Mouse (Mus musculus): ENCODE measurements around the gene Gemin6. TPM values are rescaled to one million over a fixed set of nuclear protein-coding genes. Genes with fewer than 3 reads are reported as not detected.
"Not testable (repeated sequence)": the region's sequence is repeated elsewhere in the genome, so short reads cannot be mapped to it uniquely, and the experiment has no call there.

Gene Gemin6
- total RNA-seq (2017): 19.0 and 29.5 TPM in 2 replicates

DNA sequence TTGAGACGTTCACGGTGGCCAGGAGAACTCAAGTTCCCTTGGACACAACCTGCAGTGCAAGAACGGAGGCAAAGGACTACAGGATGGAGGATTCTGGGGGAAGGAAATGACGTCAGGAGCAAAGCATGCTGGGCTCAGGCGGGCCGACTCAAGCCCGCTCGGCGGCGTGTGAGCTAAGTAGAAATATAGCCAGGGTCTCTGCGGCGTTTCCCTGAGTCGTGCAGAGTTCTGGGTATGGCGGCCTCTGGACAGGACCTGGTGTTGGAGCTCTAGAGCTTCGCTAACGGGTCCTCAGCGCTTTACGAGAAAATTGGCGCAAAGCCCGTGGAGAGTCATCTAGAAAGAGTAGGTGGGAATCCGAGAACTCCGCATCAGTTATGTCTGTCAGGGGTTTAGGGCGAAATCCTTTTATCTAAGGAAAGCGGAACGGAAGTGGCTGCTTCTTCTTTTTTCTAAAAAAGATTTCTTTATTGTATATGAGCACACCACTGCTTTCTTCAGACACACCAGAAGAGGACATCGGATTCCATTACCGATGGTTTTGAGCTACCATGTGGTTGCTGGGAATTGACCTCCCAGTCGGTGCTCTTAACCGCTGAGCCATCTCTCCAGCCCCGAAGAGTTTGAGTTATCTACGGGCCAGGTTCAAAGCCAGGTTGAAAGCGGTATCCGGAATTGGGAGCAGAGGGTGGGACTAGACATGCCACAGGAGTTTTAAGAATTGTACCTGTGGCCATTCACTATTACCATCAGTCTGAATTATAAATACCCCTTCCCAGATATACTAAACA, at the start of gene Gemin6:
Gemin6 (plus strand) TSS at position 116 of the 791 bp plus-strand sequence.
- ATAC-seq (replicated peaks; ENCODE audit: low read depth, poor library complexity, severe bottlenecking): peak; percentile 97

GRCm38 (mm10) chr17:80174699-80175385, 49.4 kb upstream of the Gemin6 start:
- ATAC-seq (replicated peaks; ENCODE audit: low read depth, poor library complexity, severe bottlenecking): peak; percentile 44

DNA sequence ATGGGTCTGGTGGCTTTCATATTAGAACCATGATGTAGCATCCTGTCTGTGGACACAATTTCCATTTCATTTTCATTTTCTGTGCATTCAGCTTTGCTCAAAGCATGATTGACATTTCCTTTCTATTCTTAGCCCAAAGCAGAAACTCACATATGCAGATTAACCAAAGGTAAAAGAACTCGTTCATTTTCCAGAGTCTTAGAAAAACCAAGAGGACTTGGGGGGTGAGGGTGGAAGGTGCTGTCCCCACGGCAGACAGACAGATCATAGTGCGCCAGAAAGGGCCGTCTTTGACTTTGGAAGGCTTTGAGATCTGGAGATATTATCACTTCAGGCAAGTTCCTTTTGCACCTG, 48.9 kb upstream of the Gemin6 start:
- peak; percentile 41 for ATAC-seq (replicated peaks; ENCODE audit: low read depth, poor library complexity, severe bottlenecking)

DNA sequence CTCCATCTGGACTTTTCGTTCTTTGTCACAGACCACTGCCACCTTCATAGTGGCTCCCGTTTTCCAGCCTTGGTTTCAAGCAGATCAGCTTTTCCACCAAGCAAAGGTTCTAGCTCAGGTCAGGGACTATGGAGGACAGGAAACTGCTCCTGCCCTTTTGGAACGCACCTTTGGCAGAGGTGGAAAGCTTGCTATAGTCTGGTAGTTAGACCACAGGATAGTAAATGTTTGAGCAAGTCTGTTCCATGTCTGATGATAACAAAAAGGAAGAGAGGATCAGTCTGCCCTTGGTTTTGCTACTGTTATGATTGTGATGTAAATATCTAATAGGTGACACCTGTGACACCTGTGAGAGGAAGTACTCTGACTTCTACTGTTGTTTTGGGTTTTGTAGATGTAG, 48.3 kb upstream of the Gemin6 start:
- ATAC-seq (replicated peaks; ENCODE audit: low read depth, poor library complexity, severe bottlenecking): no peak

DNA sequence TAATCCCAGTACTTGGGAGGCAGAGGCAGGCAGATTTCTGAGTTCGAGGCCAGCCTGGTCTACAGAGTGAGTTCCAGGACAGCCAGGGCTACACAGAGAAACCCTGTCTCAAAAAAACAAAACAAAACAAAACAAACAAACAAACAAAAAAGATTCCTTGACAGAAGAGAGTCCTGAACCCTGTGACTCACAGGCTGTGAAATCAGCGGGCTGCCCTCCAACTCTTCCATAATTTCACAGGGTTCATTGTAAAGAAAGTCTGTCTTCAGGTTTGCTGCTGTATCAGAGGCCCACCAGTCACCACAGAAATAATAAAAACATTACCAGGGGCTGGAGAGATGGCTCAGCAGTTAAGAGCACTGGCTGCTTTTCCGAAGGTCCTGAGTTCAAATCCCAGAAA, 45.4 kb upstream of the Gemin6 start:
- not testable (repeated sequence) for ATAC-seq (replicated peaks; ENCODE audit: low read depth, poor library complexity, severe bottlenecking)

DNA sequence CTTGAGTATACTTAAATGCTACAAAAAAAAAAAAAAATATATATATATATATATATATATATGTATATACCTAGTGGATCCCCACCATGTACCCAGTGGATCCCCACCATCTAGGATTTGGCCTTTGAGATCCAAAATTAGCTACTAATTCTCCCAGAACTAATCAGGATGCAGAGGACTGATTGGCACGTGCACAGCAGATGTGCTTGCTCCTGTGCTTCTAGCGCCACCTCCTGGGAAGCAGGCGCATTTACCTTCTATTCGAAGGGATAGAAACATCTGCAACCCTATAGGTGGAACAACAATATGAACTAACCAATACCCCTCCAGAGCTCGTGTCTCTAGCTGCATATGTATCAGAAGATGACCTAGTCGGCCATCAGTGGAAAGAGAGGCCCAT, 44.3 kb upstream of the Gemin6 start:
- peak; percentile 96 for ATAC-seq (replicated peaks; ENCODE audit: low read depth, poor library complexity, severe bottlenecking)

DNA sequence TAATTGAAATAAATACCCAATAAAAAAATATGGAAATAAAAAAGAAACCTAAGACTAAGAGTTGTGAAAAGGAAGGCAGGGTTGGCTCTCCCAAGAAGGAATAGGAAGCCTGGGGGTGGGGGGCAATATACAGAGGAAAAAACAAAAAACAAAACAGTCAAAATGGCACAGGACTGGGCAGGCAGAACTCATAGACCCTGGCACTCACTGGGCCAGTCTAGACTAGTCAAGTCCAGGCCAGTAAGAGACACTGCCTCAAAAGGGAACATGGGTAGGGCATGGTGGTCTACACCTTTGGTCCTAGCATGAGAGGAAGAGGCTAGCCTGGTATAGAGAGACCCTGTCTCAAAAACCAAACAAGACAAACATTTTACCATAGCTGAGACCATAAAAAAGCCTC, 43.8 kb upstream of the Gemin6 start:
- ATAC-seq (replicated peaks; ENCODE audit: low read depth, poor library complexity, severe bottlenecking): no peak

DNA sequence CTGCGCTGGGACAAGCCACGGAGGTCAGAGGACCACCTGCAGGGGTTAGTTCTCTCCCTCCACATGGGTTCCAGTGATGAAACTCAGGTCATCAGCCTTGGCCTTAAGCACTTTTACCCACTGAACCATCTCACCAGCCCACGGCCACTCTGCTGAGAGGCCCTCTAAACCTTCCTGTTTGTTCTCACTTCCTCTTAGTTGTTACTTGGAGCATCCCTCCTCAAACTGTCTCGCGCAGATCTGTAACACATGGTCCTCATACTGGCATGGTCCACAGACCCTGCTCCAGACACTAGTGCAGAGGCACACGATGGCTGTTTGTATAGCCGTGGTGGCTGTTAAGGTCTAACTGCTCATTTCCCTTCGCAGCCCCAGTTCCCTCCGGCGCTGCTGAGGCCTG, 40.6 kb upstream of the Gemin6 start:
- ATAC-seq (replicated peaks; ENCODE audit: low read depth, poor library complexity, severe bottlenecking): peak; percentile 46; the same call in 1 of the 2 replicates

- 0 out of 2 replicates have a peak, but pooled peaks have one; percentile 47 for ATAC-seq (replicated peaks; ENCODE audit: low read depth, poor library complexity, severe bottlenecking)
These were observed 31.2 kb upstream of the Gemin6 start for GRCm38 (mm10) chr17:80193075-80193474.

DNA sequence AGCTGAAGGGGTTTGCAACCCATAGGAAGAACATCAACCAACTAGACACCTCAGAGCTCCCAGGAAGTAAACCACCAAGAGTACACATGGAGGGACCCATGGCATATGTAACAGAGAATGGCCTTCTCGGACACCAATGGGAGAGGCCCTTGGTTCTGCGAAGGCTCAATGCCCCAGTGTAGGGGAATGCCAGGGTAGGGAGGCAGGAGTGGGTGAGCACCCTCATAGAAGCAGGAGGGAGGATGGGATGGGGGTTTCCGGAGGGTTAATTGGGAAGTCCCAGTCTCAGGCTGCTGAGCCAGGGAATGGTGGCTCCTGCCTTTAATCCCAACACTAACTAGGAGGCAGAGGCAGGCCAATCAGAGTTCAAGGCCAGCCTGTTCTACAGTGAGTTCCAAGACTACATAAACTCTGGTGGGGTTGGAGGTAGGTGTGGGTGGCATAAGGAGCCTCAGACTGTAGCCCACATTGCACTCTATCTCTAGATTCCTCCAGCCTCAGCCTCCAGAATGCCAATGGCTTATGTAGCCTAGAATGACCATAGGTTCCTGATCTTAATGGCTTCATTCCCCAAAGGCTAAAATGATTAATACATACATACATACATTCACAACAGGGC, 25.0 kb upstream of the Gemin6 start:
- peak; percentile 23; the same call in 1 of the 2 replicates for ATAC-seq (replicated peaks; ENCODE audit: low read depth, poor library complexity, severe bottlenecking)

DNA sequence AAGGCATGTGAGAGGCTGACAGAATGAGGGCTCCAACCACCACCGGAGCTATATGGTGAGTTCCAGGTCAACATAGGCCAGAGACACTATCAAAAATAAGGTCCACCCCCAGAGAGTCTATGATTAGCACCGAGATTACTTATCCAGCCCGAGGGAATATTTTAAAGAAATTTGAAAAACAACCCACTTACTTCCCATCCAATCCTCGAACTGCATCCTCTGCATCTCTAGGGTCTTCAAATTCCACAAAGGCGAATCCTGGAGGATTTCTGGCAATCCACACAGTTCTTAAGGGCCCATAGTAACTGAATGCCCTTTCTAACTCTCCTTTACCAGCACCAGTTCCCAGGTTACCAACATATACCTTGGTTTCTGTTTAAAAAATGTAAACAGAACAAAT, 18.6 kb upstream of the Gemin6 start:
- no peak for ATAC-seq (replicated peaks; ENCODE audit: low read depth, poor library complexity, severe bottlenecking)

DNA sequence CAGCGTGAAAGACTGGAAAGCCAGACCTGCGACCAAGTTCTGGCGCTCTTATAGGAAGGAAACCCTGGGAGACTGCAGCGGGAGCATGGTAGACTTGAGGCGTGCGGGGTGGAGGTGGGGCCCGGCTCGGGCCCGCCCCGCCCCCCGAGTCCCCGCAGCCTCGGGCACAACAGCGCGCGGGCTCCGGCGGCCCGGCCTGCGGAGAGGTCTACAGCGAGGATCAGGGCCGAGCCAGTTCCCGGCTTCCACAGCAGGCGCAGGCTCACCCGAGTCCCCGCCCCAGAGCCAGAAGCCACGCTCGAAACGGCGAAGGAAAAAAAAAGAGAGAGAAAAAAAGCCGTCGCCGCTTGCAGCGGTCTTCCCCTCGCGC, 18.0 kb upstream of the Gemin6 start:
- ATAC-seq (replicated peaks; ENCODE audit: low read depth, poor library complexity, severe bottlenecking): peak; percentile 5

DNA sequence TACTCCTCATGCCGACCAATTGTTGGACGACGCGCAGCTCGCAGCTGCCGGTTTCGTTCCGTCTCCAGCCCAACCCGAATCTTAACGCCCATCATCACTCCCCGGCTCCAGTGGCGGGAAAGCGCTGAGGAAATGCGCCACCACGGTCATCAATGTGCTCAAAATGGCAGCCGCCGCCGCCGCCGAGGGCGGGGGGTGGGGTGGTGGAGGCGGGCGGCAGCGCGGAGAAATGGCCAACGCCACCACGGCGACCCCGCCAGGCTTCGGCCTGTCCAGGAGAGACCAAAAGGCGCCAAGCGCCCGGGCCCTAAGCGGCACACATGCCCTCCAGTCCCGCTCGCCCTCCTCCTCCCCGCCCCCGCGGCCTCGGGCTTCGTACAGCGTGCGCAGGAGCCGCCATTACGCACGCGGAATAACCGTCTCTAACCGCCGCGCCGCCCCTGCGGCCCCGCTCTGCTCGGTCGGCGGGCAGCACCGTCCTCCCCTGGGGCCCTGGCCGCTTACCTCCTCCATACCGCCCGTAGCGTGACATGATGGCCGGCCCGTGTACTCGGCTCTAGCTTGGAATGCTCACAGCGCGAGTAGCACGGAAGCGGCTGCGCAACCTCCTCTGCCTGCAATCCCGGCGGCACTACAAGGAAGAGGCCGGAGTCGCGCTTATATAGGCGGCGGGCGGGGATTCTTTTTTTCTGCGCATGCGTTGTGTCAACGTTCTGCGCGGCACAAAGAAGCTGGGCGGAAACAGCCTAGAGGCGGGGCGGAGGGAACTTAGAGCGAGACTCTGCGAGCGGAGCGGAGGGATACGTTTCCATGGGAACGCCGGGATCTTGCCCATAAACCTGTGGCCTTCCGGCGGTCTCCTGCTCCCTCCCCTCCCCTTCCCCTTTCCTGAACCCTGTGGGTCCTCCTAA, 17.3 kb upstream of the Gemin6 start, which contains the start of the genes Srsf7 and Ttc39d:
Srsf7 (minus strand) TSS at position 637 of the 911 bp plus-strand sequence.
Ttc39d (plus strand) TSS at position 790 of the 911 bp plus-strand sequence.
- ATAC-seq (replicated peaks; ENCODE audit: low read depth, poor library complexity, severe bottlenecking): peak; percentile 88

GRCm38 (mm10) chr17:80213998-80214397, 10.2 kb upstream of the Gemin6 start:
- ATAC-seq (replicated peaks; ENCODE audit: low read depth, poor library complexity, severe bottlenecking): not testable (repeated sequence)

GRCm38 (mm10) chr17:80220131-80220530, 4.1 kb upstream of the Gemin6 start:
- no peak for ATAC-seq (replicated peaks; ENCODE audit: low read depth, poor library complexity, severe bottlenecking)

DNA sequence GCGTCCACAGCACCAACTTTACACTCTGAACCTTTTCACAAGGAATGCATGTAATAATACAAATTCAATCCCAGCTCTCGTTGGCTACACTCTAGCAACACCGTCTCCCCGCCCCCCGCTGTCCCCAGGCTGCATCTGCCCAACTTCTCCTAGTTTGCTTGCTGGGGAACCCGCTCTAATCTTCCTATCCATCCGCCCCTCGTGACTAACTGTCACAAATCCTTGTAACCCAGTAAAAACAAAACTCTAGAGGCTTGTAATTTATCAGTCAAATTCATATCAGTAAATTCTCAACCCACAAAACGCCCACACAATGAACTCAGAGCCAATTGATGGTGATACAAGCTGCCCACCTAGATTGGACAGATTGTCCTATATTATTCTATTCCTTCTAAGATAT, 3.0 kb upstream of the Gemin6 start:
- ATAC-seq (replicated peaks; ENCODE audit: low read depth, poor library complexity, severe bottlenecking): no peak

- peak; percentile 46; the same call in 1 of the 2 replicates for ATAC-seq (replicated peaks; ENCODE audit: low read depth, poor library complexity, severe bottlenecking)
These were observed 2.2 kb upstream of the Gemin6 start for GRCm38 (mm10) chr17:80221890-80222628.

DNA sequence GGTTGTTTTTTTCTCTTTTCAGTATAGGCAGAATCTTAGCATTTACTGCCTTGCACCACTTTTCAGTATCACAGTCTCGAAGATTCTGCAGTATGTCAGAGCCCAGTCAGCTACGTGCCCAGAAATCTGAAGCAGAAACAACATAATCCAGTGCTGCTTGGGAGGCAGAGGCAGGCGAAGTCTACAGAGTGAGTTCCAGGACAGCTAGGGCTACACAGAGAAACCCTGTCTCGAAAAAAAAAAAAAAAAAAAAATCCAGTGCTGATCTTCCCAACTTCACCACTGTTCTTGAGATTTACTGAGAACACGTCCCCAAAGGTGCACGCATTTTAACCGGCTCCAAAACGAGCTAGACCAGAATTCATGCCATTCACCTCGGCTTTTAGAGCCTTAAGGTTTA, 412 bp upstream of the Gemin6 start:
- ATAC-seq (replicated peaks; ENCODE audit: low read depth, poor library complexity, severe bottlenecking): peak; percentile 20

- not testable (repeated sequence) for ATAC-seq (replicated peaks; ENCODE audit: low read depth, poor library complexity, severe bottlenecking)
These were observed 901 bp downstream of the Gemin6 start for GRCm38 (mm10) chr17:80225142-80225541.

Data from common myeloid progenitor, adult 5-6 weeks (primary cell).